Mouse (Mus musculus) embryo, embryonic 11.5 days (tissue): ENCODE measurements around the gene Ino80.

Source experiments
- DNase-seq: peaks from one replicate; pipeline ENCODE4 v3.0.0-alpha.2; 2012; ENCODE audit warnings: low read depth, low spot score

The Ino80 gene

DNA sequence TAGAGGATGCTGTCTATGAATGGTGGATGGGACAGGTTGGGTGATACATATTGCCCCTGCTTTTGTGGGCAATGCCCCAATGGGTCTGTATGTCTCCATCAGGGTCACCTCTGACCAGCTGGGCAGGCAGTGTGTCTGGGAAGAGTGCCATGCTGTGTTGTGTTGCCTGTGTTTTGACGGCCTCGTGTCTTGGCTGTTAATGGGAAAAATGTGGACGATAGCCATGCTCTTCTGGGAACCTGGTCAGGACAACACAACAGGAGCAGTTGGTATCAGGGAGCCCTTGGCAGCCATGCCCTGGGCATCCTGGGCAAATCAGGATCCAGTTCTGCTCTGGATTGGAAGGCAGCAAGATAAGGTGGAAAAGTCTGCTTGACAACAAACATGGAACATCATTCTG is 122.4 kb downstream of the Ino80 start:
- DNase-seq, result no peak

DNA sequence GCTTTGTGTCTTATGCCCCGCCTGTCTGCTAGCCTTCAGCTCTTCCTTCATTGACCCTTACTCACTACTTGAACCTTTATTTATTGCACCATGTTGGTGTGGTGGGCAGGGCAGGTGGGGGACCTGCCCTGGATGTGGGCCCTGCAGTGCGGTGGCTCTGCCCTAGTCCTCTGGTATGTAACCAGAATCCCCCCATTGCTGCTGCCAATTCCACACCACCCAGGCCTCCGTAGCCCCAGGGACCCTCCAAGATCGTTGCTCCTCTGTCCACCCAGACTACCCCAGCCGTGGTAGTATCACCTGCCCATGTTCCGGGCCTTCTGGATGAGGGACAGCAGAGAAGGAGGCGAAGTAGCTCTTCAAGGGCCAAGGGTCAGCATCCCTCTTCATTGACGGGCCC is 123.8 kb downstream of the Ino80 start:
- DNase-seq, result no peak

DNA sequence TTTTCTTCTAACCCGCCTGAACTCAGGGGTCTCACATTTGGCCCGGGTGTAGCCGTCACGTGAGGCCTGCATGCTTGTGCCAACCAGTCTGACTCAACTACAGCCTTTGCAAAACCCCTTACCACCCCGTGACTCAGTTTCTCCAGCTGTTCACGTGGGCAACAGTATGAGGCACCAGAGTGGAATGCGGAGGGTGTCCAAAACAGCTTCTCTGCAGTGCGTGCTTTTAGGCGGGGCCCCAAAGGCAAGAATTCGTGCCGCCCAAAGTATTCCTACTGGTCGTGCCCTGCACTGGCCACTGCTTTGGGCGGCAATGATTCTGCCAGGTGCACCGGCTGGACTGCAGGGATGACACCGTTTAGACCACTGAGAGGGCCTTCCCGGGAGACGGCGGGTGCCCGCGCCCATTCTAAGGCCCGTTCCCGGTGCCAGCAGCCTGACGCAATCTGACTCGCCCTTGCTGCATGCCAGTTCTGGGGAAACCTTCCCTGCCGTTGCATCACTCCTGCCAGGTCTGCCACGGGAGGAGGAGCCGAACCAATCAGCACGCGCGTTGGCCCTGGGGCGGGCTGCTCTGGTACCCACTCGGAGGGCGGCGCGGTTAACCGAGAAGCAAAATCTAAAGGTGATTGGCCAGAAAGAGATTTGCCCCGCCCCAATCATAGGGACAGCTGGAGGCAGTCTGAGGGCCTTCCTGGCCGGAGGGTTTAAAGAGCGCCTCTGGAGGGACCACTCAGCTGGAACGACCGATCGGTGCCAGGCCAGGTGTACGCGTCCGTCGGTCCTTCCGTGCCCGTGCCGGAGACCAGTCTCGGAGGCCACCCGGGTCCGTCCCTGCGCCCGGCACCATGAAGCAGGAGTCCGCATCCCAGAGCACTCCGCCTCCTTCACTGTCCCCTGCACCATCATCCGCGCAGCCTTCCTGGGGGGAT is 126.7 kb downstream of the Ino80 start, which contains the start of gene Chac1:
Gene Chac1, plus strand, starts transcription at position 675 of the 932 bp plus-strand sequence.
- peak; percentile 62 for DNase-seq

DNA sequence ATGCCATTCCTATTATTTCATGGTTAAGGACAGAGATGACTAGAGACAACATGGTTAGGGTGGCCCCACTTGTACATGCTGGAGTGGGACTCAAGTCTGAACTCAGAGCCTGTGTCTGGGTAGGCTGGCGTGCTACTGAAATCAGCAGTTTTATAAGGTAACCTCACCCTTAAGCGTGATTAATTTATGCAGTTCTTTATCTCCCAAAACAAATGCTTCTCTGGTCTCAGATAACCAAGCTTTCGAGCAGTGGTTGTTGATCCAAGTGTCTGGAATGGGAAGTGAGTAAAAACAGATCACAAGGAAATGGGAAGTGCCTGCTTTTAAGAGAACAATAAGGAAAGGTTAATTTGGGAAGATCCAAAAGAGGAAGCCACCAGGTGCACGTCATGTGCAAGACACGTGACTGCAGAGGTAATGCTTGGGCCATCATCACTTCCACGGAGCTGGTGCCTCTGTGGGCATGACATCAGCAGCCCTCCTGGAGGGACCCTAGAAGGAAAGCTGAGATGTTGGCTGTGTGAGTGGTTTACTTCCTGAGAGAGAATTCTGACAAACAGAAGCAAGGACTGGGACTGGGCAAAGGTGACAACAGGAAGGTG is 132.8 kb downstream of the Ino80 start:
- no peak for DNase-seq

DNA sequence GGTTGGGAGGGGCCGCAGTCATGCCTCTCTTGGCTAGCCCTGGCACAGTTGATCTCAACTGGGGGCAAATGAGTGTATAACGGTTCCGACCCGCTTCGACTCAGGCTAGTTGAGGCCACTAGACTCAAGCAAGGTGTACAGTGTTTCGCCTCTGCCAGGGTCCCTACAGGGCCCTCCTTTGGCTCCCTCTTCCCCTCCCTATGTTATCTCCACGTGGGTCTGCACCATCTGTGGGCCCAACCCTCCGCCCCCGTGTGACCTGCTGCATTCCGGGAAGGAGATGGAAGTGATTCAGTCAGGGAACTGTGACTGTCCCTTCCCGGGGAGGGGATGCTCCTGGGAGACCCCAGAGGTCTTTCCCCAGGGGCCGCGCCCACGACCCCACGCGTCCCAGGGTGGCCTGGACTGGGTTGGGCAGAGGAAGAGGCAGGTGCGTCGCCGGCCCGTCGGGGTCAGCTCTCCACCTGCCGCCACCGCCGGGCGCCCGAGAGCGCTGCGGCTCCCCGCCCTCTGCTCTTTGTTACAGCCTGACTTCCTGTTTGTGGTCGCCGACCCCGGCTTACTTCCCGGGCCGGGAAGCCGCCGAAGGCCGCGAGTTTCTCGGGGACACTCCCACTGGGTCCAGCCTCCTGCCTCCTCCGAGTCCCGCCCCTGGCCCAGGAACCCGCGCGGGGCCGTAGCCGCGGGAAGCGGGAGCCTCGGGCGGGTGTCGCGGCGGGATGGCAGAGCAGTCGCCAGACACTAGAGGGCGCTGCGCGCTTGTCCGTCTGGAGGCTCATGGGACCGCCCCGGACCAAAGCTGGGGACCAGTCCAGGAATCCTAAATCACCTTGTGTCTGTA is 139.8 kb downstream of the Ino80 start:
- DNase-seq, result peak; percentile 59

DNA sequence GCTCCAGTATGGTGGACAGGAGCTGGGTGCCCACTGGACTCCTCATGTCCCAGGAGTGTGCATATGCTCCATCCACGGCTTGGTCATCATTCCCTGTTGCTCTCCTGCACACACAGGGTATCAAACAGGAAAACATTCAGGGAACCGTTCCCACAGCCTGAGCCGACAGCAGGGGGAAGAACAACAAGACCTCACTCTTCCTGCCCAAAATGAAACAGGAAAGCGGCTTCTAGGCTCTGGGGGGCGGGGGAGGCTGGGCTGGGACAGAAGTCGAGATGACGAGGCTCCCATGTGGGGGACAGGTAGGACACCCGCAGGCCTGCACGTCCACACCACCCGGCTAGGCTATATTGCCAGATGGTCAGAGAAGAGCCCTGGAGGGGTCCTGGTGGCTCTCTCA is 141.0 kb downstream of the Ino80 start:
- DNase-seq, result no peak

DNA sequence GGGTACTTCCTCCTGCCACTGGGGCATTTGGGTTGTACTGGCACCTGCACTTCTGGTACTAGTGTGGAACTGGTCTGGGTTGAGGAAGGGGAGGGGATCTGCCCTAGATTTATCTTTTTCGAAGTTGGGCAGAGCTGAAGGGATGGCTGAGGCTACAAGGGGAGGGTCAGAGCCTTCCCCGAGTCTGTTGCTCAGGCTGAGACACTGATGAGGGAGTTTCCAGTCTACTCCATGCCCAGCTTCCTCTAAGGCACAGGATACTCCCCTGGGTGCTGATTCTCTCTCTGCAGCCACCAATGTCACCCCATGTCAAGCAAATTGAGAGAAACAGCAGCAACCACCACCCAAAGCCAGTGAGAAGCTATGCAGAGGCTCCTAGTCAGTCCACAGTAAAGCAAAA is 141.5 kb downstream of the Ino80 start:
- DNase-seq, result no peak

DNA sequence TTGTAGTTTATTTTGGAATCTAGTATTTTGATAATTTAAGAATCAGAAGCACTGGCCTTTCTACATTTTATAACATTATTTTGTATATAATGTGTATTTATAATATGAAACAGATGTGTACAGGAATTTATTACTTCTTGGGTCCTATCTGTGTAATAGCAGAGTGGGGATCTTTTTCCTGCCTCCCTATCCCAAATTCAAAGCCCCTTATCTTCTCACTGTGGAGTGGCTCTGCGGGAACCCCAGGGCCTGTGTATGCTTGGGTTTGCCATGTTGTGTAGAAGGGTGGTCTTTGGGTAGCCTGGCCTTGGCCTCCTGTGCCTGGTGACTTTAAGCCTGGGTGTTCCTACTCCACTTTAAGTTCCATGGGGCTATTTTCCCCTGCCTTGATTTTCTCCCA is 142.0 kb downstream of the Ino80 start:
- no peak for DNase-seq

DNA sequence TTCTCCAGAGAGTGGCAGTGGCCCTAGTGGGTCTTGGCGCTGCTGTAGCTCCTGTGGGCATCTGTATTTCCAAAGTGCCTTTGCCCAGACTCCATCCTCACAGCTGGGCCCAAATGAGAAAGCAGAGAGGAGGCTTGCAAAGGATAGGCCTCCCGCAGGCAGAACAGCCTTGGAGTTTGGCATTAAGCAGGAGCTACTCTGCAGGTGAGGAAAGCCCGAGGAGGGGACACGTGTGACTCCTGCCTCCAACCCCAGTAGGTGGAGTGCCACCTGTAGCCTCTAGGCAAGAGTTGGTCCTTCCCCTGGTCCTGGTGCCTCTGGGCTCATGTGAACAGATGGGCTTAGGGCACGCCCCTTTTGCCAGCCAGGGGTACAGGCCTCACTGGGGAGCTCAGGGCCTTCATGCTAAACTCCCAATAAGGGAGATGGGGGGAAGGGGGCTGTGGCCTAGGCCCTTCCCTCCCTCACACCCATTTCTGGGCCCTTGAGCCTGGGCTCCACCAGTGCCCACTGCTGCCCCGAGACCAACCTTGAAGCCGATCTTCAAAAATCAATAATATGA is 142.4 kb downstream of the Ino80 start:
- no peak for DNase-seq

DNA sequence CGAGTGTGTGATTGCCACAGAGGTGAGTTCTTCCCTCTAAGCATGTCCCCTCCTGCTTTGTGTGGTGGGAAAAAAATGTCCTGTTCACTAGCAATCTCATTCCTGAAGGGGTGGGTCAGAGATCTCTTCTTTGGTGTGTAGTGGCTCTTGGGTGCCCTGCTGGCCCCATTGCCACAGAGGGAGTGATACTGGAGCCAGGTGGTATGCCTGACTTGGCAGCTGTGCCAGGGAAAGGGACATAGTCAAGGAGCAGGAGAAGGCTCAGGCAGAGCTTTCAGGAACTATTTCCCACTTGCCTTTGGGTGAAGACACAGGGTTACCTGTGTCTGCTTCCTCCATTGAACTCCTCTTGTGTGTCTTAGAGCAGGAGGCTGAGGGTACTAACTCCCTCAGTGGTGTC is 143.4 kb downstream of the Ino80 start:
- DNase-seq, result no peak

DNA sequence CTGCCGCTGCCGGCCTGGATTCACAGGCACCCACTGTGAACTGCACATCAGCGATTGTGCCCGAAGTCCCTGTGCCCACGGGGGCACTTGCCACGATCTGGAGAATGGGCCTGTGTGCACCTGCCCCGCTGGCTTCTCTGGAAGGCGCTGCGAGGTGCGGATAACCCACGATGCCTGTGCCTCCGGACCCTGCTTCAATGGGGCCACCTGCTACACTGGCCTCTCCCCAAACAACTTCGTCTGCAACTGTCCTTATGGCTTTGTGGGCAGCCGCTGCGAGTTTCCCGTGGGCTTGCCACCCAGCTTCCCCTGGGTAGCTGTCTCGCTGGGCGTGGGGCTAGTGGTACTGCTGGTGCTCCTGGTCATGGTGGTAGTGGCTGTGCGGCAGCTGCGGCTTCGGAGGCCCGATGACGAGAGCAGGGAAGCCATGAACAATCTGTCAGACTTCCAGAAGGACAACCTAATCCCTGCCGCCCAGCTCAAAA is 145.3 kb downstream of the Ino80 start:
- no peak for DNase-seq

DNA sequence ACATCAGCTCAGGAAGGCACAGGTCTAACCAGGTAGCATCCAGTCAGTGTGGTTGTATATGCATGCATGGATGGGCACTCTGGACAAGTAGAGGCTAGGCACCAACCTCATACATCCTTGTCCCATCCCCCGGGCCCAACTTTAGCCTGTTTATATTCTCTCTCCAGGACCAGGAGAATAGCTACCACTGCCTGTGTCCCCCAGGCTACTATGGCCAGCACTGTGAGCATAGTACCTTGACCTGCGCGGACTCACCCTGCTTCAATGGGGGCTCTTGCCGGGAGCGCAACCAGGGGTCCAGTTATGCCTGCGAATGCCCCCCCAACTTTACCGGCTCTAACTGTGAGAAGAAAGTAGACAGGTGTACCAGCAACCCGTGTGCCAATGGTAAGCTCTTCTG is 146.7 kb downstream of the Ino80 start:
- DNase-seq, result no peak

DNA sequence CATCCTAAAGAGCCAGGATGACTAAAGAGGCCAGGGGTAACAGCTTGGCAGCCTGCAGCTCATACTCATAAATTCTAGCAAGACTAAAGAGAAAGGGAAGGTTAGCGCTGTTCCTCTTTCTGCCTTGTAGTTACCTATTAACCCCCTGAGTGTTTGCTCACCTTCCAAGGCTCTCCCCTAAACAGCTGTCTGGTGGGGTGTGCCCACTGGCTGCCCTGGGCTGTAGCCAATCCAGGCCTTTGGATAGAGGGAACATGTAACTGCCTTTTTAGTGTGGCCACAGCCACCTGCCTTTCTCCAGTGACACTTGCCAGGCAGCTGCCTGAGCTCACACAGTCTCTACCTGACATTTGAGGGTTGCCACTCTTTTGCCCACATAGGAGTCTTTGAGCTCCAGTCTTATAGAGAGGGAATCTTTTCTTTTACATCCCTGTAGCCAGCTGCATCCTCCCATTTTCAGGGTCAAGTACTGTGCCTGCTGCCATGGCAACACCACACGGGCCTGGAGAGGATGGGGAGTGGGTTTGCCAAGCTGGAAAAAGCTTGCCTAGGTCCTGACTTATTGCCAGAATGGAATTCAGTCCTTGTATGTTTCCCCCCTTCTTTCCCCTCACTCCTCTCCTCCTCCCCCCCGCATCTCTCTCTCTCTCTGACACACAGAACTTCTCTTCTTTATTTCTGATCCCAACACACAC is 148.2 kb downstream of the Ino80 start:
- DNase-seq, result no peak

DNA sequence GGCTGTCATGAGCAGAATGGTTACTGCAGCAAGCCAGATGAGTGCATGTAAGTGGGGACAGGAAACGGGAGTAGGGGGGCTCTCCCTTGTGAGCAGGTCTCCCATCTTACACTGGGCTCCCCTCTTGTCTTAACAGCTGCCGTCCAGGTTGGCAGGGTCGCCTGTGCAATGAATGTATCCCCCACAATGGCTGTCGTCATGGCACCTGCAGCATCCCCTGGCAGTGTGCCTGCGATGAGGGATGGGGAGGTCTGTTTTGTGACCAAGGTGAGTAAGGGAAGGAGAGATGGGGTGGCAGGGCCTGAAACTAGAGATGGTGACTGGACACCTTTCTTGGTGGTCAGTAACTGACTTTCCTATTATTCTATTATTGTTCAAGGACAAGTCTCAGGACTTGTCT is 148.9 kb downstream of the Ino80 start:
- DNase-seq, result no peak

DNA sequence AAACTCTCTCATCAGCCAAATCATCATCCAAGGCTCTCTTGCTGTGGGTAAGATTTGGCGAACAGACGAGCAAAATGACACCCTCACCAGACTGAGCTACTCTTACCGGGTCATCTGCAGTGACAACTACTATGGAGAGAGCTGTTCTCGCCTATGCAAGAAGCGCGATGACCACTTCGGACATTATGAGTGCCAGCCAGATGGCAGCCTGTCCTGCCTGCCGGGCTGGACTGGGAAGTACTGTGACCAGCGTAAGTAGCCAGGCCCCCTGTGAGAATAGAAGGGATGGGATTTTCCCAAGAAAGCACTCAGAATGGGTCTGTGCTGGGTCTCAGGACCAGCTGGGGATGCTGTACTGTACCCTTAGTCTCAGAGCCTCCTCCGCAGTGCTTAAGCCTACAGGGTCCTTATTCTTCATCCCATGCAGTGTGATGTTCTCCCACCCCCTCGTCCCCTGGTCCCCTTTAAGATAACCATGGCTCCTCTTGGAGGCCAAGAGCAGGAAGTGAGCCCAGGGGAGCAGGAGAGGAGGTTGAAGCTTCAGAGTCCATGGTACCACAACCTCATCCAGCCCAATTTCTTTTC is 149.5 kb downstream of the Ino80 start:
- DNase-seq, result no peak

DNA sequence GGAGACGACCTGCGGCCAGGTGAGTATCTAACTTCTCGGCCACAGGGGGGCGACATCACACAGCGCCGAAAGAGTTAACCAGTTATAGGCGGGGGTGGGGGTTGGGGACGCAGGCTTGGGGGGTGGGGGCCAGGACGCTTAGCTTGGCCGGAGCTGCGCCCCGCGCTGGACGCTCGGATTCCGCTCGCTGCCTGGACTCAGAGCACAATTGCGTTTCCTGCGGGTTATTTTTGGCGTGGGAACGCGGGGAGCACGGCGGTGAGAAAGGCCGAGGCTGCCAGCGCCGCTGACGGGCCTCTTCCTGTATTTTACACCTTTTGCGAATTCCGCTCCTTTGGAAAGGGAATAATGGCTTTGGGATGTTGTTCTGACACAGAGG is 150.4 kb downstream of the Ino80 start:
- DNase-seq, result no peak

DNA sequence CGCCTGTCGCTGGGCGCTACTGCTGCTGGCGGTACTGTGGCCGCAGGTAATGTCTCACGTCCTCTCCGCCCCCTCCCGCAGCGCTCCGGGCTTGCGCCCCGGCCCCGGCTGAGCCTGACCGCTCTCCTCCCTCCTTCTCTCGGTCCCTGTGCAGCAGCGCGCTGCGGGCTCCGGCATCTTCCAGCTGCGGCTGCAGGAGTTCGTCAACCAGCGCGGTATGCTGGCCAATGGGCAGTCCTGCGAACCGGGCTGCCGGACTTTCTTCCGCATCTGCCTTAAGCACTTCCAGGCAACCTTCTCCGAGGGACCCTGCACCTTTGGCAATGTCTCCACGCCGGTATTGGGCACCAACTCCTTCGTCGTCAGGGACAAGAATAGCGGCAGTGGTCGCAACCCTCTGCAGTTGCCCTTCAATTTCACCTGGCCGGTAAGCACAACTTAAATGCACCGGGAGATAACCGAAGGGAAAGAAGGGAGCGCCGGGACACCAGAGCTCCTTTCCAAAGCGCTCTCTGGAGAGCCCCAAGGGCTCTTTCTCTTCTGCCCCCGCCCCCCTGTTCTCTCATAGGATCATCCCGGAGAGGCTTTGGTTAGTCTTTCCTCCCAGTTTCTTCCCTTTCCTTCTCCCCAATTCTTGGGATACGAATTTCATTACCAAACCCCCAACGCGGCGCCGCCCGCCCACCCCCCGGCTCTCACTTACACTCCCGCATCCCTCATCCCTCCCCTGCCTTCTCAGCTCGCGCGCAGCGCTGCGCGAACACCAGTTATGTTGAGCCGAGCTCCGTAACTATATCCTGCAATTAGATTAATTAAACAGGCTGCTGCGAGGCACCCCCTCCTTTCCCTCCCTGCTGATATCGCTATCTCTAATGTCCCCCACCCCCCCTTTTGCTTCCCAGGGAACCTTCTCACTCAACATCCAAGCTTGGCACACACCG is 151.1 kb downstream of the Ino80 start:
- no peak for DNase-seq

DNA sequence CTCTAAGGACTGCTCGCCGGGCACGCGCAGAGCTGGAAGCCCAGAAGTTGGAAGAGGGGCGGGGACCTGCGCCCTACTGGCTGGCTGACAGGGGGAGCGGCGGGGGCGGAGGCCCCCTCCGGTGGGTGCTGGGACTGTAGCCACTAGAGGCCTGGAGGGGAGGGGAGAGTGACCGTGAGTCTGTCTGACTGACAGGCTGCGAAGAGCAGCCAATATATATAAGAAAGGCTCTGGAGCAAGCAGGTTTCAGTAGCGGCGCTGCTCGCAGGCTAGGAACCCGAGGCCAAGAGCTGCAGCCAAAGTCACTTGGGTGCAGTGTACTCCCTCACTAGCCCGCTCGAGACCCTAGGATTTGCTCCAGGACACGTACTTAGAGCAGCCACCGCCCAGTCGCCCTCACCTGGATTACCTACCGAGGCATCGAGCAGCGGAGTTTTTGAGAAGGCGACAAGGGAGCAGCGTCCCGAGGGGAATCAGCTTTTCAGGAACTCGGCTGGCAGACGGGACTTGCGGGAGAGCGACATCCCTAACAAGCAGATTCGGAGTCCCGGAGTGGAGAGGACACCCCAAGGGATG is 151.8 kb downstream of the Ino80 start, which contains the start of gene Dll4:
Gene Dll4, plus strand, starts transcription at position 217 of the 576 bp plus-strand sequence.
- DNase-seq, result no peak
